Mouse (Mus musculus): Measurements from ENCODE around the gene St8sia2. TPM values are rescaled to one million over a fixed set of nuclear protein-coding genes. Genes with fewer than 3 reads are reported as not detected.

The St8sia2 gene
- polyA plus RNA-seq (2012; rRNA removed): 7.8 and 11.9 TPM in 2 replicates

DNA sequence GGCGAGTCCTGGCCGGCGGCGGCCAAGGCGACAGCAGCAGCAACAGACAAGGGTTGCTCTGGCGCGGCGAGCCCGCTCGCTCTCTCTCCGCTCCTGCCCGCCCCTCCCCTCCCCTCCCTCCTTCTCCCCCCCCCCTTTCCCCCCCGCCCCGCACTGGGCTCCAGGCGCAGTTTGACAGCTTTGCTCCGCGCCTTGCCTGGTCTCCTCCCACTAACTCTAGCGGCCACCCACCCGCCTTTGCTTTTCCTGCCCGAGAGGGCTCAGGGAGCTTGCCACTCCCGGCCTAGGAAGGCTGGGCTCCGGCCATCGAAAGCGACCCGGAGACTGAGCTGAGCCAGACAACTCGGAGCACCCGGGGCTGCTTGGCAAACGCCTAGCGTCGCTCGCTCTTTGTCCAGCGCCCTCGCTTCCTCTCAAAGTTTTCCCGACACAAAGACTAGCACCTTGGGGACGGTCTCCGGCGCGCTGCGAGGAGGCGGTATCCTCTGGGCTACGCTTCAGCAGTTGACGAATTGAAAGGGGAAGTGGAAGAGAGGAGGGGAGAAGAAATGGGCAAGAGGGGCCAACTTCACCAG, at the start of gene St8sia2:
Gene St8sia2 (minus strand): TSS at position 90 of the 575 bp plus-strand sequence.
- Histone ChIP-seq H3K27ac (ENCODE audit: control insufficient read depth, insufficient read depth, low read depth, low read length) (peak within 1 kb of the TSS; percentile 74), H3K36me3 (ENCODE audit: control insufficient read depth, insufficient read depth, low read length) (no peaks in the 10 kb centered on the region), H3K27me3 (ENCODE audit: control insufficient read depth, insufficient read depth, low read length) (no peaks in the 10 kb centered on the region), H3K4me3 (ENCODE audit: control insufficient read depth, low read depth, low read length) (peak within 1 kb of the TSS; percentile 83), H3K4me1 (ENCODE audit: control insufficient read depth, insufficient read depth, low read length) (peaks cover 5% of the 10 kb centered on the region)
- no peak for TF ChIP-seq CTCF (IDR thresholded peaks at IDR 0.05; ENCODE audit: control insufficient read depth, insufficient read depth, insufficient replicate concordance, low read depth, low read length)
- TF ChIP-seq POLR2A (IDR thresholded peaks at IDR 0.05; ENCODE audit: control insufficient read depth, low read depth, low read length): peak; percentile 59; the same call in 1 of the 2 replicates

DNA sequence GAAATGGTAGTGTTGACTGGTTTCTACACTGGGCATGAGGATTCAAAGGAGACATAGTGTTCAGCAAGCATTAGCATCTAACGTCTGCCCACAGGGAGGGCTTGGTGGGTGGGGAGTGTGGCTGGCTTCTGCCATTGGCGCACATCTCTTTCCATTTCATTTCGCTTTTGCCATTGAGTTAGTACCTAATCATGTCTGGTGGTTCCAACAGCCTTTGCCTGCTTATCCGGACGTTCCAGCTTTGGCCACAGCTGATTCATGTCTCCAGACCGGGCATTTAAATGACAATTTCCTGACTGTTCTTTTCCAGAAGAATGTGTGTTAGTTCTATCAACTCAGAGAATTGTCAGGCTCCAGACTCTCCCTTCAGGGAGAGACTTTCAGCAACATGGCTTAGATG, 47.6 kb upstream of the St8sia2 start:
- H3K4me3 ChIP-seq (ENCODE audit: control insufficient read depth, low read depth, low read length): no peak overlapping the region
- no peak overlapping the region for H3K27ac ChIP-seq (ENCODE audit: control insufficient read depth, insufficient read depth, low read depth, low read length)
- H3K36me3 ChIP-seq (ENCODE audit: control insufficient read depth, insufficient read depth, low read length): no peaks in the 10 kb centered on the region
- no peaks in the 10 kb centered on the region for H3K27me3 ChIP-seq (ENCODE audit: control insufficient read depth, insufficient read depth, low read length)
- H3K4me1 ChIP-seq (ENCODE audit: control insufficient read depth, insufficient read depth, low read length): no peaks in the 10 kb centered on the region
- no peak for TF ChIP-seq CTCF (IDR thresholded peaks at IDR 0.05; ENCODE audit: control insufficient read depth, insufficient read depth, insufficient replicate concordance, low read depth, low read length)
- TF ChIP-seq POLR2A (IDR thresholded peaks at IDR 0.05; ENCODE audit: control insufficient read depth, low read depth, low read length): no peak

DNA sequence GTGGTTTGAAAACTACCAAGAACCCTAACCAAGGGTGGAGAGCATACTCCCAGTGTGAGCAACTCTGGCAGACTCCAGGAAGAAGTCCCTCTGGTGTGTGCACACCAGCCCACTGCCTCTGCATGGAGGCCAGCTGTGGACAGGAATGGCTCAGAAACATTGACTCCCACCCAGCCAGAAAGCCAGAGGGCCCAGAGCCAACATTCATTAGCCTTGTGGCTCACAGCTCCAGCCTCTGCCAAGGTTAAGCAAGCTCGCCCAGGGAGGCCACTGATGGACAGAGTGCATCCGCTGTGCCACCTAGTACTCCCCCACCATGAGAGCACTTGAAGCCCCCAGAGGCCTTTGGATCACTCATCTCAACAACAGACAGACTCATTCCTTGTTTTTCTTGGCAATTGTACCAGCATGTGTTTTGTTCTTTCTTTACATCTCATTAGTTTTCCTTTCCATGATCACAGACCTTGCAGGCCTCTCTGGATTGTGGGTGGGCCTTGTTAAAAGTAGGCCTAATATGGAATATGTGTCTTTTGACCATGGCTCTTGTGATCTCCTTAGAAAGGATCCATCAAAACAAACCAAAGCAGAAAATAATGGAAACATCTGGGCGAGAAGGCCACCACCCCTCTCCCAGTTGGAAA, 46.9 kb upstream of the St8sia2 start:
- Histone ChIP-seq H3K4me1 (ENCODE audit: control insufficient read depth, insufficient read depth, low read length) (no peaks in the 10 kb centered on the region), H3K27ac (ENCODE audit: control insufficient read depth, insufficient read depth, low read depth, low read length) (no peak overlapping the region), H3K27me3 (ENCODE audit: control insufficient read depth, insufficient read depth, low read length) (no peaks in the 10 kb centered on the region), H3K36me3 (ENCODE audit: control insufficient read depth, insufficient read depth, low read length) (no peaks in the 10 kb centered on the region), H3K4me3 (ENCODE audit: control insufficient read depth, low read depth, low read length) (no peak overlapping the region)
- TF ChIP-seq CTCF (IDR thresholded peaks at IDR 0.05; ENCODE audit: control insufficient read depth, insufficient read depth, insufficient replicate concordance, low read depth, low read length) (no peak), POLR2A (IDR thresholded peaks at IDR 0.05; ENCODE audit: control insufficient read depth, low read depth, low read length) (no peak)

DNA sequence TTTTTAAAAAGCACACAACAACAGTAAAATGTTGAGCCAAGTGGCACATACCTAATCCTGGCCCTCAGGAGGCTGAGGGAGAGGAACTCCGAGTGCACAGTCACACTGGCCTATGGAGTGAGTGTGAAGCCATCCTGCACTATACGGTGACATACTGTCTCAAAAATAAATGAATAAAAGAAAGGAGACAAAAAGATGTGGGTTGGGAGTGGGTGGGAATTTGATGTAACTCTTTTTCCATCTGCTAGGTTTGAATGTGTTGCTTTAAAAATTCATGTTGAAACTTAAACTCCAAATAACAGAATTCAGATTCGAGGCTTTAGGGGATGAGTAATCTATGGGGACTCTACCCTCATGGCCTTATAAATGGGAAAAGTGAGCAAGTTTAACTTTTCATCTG, 46.2 kb upstream of the St8sia2 start:
- no peaks in the 10 kb centered on the region for H3K27me3 ChIP-seq (ENCODE audit: control insufficient read depth, insufficient read depth, low read length)
- no peaks in the 10 kb centered on the region for H3K4me1 ChIP-seq (ENCODE audit: control insufficient read depth, insufficient read depth, low read length)
- no peak overlapping the region for H3K27ac ChIP-seq (ENCODE audit: control insufficient read depth, insufficient read depth, low read depth, low read length)
- H3K36me3 ChIP-seq (ENCODE audit: control insufficient read depth, insufficient read depth, low read length): no peaks in the 10 kb centered on the region
- H3K4me3 ChIP-seq (ENCODE audit: control insufficient read depth, low read depth, low read length): no peak overlapping the region
- no peak for TF ChIP-seq POLR2A (IDR thresholded peaks at IDR 0.05; ENCODE audit: control insufficient read depth, low read depth, low read length)
- no peak for TF ChIP-seq CTCF (IDR thresholded peaks at IDR 0.05; ENCODE audit: control insufficient read depth, insufficient read depth, insufficient replicate concordance, low read depth, low read length)

GRCm38 (mm10) chr7:74055753-74056152, 42.3 kb upstream of the St8sia2 start:
- no peak for TF ChIP-seq POLR2A (IDR thresholded peaks at IDR 0.05; ENCODE audit: control insufficient read depth, low read depth, low read length)
- TF ChIP-seq CTCF (IDR thresholded peaks at IDR 0.05; ENCODE audit: control insufficient read depth, insufficient read depth, insufficient replicate concordance, low read depth, low read length): no peak
- H3K36me3 ChIP-seq (ENCODE audit: control insufficient read depth, insufficient read depth, low read length): no peaks in the 10 kb centered on the region
- H3K27ac ChIP-seq (ENCODE audit: control insufficient read depth, insufficient read depth, low read depth, low read length): no peak overlapping the region
- H3K27me3 ChIP-seq (ENCODE audit: control insufficient read depth, insufficient read depth, low read length): no peaks in the 10 kb centered on the region
- no peak overlapping the region for H3K4me3 ChIP-seq (ENCODE audit: control insufficient read depth, low read depth, low read length)
- H3K4me1 ChIP-seq (ENCODE audit: control insufficient read depth, insufficient read depth, low read length): no peaks in the 10 kb centered on the region

DNA sequence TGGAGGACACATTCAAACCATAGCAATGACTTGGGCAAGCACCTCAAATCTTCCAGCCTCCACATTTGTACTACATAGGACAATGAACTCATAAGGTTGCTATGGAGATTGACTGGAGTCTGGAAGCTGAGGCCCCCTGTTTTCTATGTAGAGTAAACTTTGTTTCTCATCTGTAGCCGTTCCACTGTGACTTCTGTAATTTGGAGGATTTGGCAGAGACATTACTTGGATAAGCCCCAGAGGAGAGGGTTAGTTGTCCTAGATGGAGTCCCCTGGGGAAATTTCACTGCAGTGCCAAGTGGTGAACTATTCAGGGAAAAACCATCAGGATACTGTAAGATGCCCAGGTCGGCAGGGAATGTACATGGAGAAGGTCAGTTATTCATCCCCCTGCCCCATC, 34.1 kb upstream of the St8sia2 start:
- Histone ChIP-seq H3K27me3 (ENCODE audit: control insufficient read depth, insufficient read depth, low read length) (no peaks in the 10 kb centered on the region), H3K36me3 (ENCODE audit: control insufficient read depth, insufficient read depth, low read length) (no peaks in the 10 kb centered on the region), H3K4me1 (ENCODE audit: control insufficient read depth, insufficient read depth, low read length) (peaks cover 2% of the 10 kb centered on the region; the same call in 1 of the 2 replicates), H3K4me3 (ENCODE audit: control insufficient read depth, low read depth, low read length) (no peak overlapping the region), H3K27ac (ENCODE audit: control insufficient read depth, insufficient read depth, low read depth, low read length) (no peak overlapping the region)
- TF ChIP-seq CTCF (IDR thresholded peaks at IDR 0.05; ENCODE audit: control insufficient read depth, insufficient read depth, insufficient replicate concordance, low read depth, low read length): no peak
- TF ChIP-seq POLR2A (IDR thresholded peaks at IDR 0.05; ENCODE audit: control insufficient read depth, low read depth, low read length): no peak

DNA sequence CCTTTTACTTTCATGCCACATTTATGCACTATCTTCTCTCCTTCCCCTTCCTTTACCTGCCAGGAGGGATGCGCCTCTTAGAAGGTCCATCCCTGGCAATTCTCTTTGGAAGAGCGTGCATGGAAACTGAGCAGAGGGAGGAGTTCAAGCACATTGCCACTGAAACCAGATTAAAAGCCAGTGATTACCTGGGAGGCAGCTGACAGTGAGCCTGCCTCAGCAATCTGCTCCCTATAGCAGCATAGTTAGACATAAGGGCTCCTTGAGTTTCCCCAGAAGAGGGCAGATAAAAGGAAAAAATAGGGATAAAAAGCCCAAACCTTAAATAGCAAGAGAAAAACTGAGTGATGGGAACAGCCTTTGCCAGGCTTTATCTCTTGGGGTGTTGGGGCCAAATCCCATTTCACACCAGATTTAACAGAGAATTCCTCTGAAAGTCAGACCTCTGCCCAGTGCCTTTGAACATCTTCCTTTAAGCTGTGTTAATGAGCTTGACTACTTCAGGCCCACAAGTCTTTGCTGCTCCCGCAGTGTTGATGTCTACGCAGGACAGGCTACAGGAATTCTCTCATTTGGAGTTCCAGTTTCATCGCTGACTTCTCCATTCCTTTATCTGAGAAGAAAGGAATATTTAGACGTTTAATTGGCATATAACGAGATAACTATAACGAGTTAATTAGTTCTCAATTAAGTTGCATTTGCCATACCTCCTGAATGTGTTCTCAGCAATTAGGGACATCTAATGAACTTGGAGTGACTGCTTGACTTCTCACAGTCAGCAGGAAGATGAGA, 31.9 kb upstream of the St8sia2 start:
- Histone ChIP-seq H3K4me1 (ENCODE audit: control insufficient read depth, insufficient read depth, low read length) (peaks cover 2% of the 10 kb centered on the region; the same call in 1 of the 2 replicates), H3K4me3 (ENCODE audit: control insufficient read depth, low read depth, low read length) (no peak overlapping the region), H3K36me3 (ENCODE audit: control insufficient read depth, insufficient read depth, low read length) (no peaks in the 10 kb centered on the region), H3K27ac (ENCODE audit: control insufficient read depth, insufficient read depth, low read depth, low read length) (no peak overlapping the region), H3K27me3 (ENCODE audit: control insufficient read depth, insufficient read depth, low read length) (no peaks in the 10 kb centered on the region)
- TF ChIP-seq POLR2A (IDR thresholded peaks at IDR 0.05; ENCODE audit: control insufficient read depth, low read depth, low read length): no peak
- no peak for TF ChIP-seq CTCF (IDR thresholded peaks at IDR 0.05; ENCODE audit: control insufficient read depth, insufficient read depth, insufficient replicate concordance, low read depth, low read length)

All from testis, adult 2 months (tissue).